Mouse (Mus musculus) neural tube, embryonic 12.5 days (tissue): ENCODE measurements at regions not wholly inside any gene's neighbourhood (a gene's known extent, or its start where the extent isn't known, plus 50 kb on each side); places are given as distances from the start of the nearest gene placed in this dataset.

Experiments
- ATAC-seq: fragments of 200-750 bp; cut with Nextera tagmentation; 2 replicates; pipeline ENCODE4 v1.8.0; 2017; ENCODE audit warnings: low read depth, mild to moderate bottlenecking, moderate TSS enrichment, moderate library complexity; ENCODE audit not compliant: low FRiP score
- H3K27ac ChIP-seq: fragments of 300-500 bp; sonication (generic); 2 replicates; pipeline ENCODE4 v1.5.1; 2016
- H3K27me3 ChIP-seq: fragments of 300-500 bp; sonication (generic); replicated peaks from 2 replicates; pipeline ENCODE4 v1.6.1; 2016; ENCODE audit warnings: mild to moderate bottlenecking
- H3K36me3 ChIP-seq: fragments of 300-500 bp; sonication (generic); 2 replicates; pipeline ENCODE4 v1.6.1; 2016; ENCODE audit warnings: mild to moderate bottlenecking
- H3K4me1 ChIP-seq: fragments of 300-500 bp; sonication (generic); 2 replicates; pipeline ENCODE4 v1.6.1; 2016
- H3K4me2 ChIP-seq: fragments of 300-500 bp; sonication (generic); replicated peaks from 2 replicates; pipeline ENCODE4 v1.6.1; 2016; ENCODE audit warnings: mild to moderate bottlenecking
- H3K4me3 ChIP-seq: fragments of 300-500 bp; sonication (generic); 2 replicates; pipeline ENCODE4 v1.5.1; 2016
- H3K9ac ChIP-seq: fragments of 300-500 bp; sonication (generic); 2 replicates; pipeline ENCODE4 v1.6.1; 2016; ENCODE audit warnings: mild to moderate bottlenecking
- H3K9me3 ChIP-seq: fragments of 300-500 bp; sonication (generic); 2 replicates; pipeline ENCODE4 v1.6.1; 2016; ENCODE audit warnings: mild to moderate bottlenecking
- WGBS: fragments of 180-500 bp; shearing (Covaris S2); methylation state at CpG from one replicate; pipeline ENCODE4 v1.1.7; 2016; 5-methylcytosine and 5-hydroxymethylcytosine counted together

GRCm38 (mm10) chr4:30583417-30583816 lies 1380.5 kb upstream of the Map3k7 start:
- Histone ChIP-seq H3K9ac (no peak overlapping the region), H3K27me3 (no peaks in the 10 kb centered on the region), H3K36me3 (no peaks in the 10 kb centered on the region), H3K4me3 (no peak overlapping the region), H3K27ac (no peak overlapping the region), H3K4me1 (no peaks in the 10 kb centered on the region), H3K4me2 (no peak overlapping the region), H3K9me3 (no peaks in the 10 kb centered on the region)
- 0 out of 2 replicates have a peak, but pooled peaks have one; percentile 21 for ATAC-seq
- 52% methylated on average over 1 of the region's 1 CpGs for WGBS

GRCm38 (mm10) chr4:30608858-30609257 lies 1355.0 kb upstream of the Map3k7 start:
- WGBS, result 20% methylated on average over 3 of the region's 3 CpGs
- ATAC-seq, result no peak
- no peaks in the 10 kb centered on the region for H3K27me3 ChIP-seq
- H3K9me3 ChIP-seq, result no peaks in the 10 kb centered on the region
- no peak overlapping the region for H3K4me2 ChIP-seq
- no peak overlapping the region for H3K27ac ChIP-seq
- no peak overlapping the region for H3K4me3 ChIP-seq
- H3K36me3 ChIP-seq, result no peaks in the 10 kb centered on the region
- H3K9ac ChIP-seq, result no peak overlapping the region
- no peaks in the 10 kb centered on the region for H3K4me1 ChIP-seq

GRCm38 (mm10) chr4:30609795-30610194 lies 1354.1 kb upstream of the Map3k7 start:
- ATAC-seq, result no peak
- Histone ChIP-seq H3K9ac (no peak overlapping the region), H3K4me2 (no peak overlapping the region), H3K27ac (no peak overlapping the region), H3K4me1 (no peaks in the 10 kb centered on the region), H3K4me3 (no peak overlapping the region), H3K27me3 (no peaks in the 10 kb centered on the region), H3K9me3 (no peaks in the 10 kb centered on the region), H3K36me3 (no peaks in the 10 kb centered on the region)

GRCm38 (mm10) chr4:30610454-30610853 lies 1353.4 kb upstream of the Map3k7 start:
- Histone ChIP-seq H3K4me1 (no peaks in the 10 kb centered on the region), H3K4me2 (no peak overlapping the region), H3K9ac (no peak overlapping the region), H3K27ac (no peak overlapping the region), H3K9me3 (no peaks in the 10 kb centered on the region), H3K36me3 (no peaks in the 10 kb centered on the region), H3K27me3 (no peaks in the 10 kb centered on the region), H3K4me3 (no peak overlapping the region)
- 84% methylated on average over 3 of the region's 3 CpGs for WGBS
- no peak for ATAC-seq
